Mouse (Mus musculus) small intestine, adult 2 months (tissue): ENCODE results near the gene Gipc2.

Experiments
- CTCF ChIP-seq: fragments of 200-500 bp; IDR thresholded peaks from 2 replicates; pipeline ENCODE4 v1.5.1; 2012; ENCODE audit warnings: low read depth, mild to moderate bottlenecking, control low read depth, inconsistent platforms, low read length, moderate library complexity, mixed read lengths; ENCODE audit not compliant: insufficient replicate concordance, insufficient read length; ENCODE audit errors: extremely low read depth
- POLR2A ChIP-seq: fragments of 200-500 bp; IDR thresholded peaks from 2 replicates; pipeline ENCODE4 v1.6.1; 2012; ENCODE audit warnings: low read depth, mild to moderate bottlenecking, control low read depth, inconsistent platforms, low read length, moderate library complexity

DNA sequence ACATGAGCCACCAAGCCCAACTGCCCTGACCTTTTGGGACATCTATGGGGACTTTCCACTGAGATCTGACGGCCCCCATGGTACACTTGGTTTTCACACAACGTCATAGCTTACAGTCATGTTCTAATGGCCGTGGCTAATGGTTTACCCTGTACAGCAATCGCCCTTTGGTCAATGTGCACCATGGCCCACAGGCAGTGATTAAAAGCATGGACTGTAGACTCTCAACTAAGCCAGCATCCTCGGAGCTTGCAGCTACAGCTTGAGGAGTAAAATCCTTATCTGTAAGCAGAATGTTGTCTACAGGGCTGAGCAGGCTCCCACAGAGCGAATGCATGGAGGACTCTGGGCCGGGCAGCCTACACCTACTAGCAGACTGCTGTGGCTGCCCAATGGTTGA, 52.5 kb downstream of the Gipc2 start:
- TF ChIP-seq POLR2A: no peak
- no peak for TF ChIP-seq CTCF
